Mouse (Mus musculus): ENCODE results near the gene Plac8. TPM values are rescaled to one million over a fixed set of nuclear protein-coding genes. Genes with fewer than 3 reads are reported as not detected.

The Plac8 gene
- under 1 TPM in 1 of 2 experiments, not detected in 1; 0.90 TPM for total RNA-seq (2021)
- long read RNA-seq, experiment 1: 0 reads
- long read RNA-seq, experiment 2: 0 reads

GRCm38 (mm10) chr5:100572069-100572468 lies at the start of gene Plac8:
Plac8 (minus strand) TSS chr5:100572245.
- intact Hi-C loops (cut with DNase I; ENCODE audit: low total_unique reads): no loop called here

DNA sequence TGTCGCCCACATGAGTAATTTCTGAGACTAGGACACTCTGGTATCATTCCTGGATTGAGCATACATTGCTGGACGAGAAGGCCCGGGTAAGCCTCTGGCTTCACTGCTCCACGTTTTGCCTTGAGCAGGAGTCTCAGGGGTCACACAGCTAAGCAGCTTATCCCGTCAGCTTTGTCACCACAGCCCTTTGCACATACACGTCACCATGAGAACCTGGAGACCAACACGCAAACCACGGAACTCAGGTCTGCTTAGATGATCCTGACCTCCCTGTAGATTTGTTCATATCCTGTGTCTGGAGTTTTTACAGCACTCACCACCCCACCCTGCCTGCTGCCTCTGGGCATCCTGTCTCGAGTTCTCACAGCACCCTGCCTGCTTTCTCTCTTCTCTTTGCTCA lies 48.9 kb upstream of the Plac8 start:
- DNase-seq: no peak
- intact Hi-C loops (cut with DNase I; ENCODE audit: low total_unique reads): no loop called here

More at GRCm38 (mm10) chr5:100572069-100572468, at the start of gene Plac8:
- DNase-seq: no peak

GRCm38 (mm10) chr5:100619586-100620275 lies 47.7 kb upstream of the Plac8 start:
- no peak for DNase-seq
- intact Hi-C loops (cut with DNase I; ENCODE audit: low total_unique reads): no loop called here

DNA sequence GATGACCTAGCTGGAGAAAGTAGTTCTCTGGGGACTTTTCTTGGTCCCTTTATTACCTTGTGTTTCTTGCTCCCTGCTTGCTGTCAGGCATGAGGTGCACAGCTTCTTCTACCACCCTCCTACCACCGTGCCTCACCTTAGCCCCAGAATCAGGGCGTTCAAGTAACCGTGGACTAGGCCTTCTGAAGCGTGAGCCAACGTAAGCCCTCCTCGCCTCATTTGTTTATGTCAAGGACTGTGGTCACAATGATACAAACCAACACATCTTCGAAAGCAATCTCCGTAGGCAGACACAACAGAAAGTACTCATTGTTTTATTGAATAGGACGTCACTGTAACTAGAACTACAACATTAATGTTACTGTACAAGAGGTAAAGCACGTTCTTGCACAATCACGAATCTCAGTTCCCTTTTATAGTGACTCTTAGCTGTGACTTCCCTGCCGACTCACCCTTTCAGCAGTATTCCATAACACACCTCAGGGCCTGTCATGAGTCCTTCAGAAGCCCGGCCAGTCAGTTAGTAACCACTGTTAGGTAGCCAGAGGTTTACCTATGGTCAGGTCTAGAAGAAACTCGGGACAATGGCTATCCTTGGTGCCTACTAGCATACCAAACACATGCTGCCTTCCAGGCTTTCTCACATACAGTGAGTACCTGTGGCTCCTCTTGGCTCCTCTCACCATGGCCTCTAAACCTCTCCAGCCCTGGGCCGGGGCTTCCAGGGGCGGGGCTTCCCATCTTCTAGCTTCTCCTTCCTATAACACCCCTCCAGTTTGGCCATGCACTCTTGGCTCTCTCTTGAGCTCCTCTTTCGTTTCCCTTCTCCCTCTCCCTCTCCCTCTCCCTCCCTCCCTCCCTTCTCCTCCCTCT lies 42.1 kb upstream of the Plac8 start:
- DNase-seq: no peak

DNA sequence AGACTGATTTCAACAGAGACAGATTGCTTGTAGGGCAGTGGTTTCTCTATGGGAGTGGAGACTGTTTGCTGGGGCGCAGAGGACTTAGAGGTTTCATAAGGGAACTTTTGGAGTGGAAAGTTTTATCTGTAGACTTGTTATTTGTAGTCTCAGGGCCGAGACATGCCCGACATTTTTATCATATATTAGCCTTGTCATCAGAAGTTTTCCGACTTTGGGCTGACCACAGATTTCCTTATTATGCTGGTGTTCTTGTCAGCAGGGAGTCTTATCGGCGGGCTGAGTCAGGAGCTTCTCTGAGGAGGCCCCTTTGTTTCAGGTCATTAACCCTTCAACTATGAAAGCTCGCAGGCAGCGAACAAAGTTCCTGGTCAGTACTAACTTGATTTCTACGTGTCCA lies 35.8 kb upstream of the Plac8 start:
- no peak for DNase-seq
- intact Hi-C loops (cut with DNase I; ENCODE audit: low total_unique reads): no loop called here

More for the DNA sequence above, 42.1 kb upstream of the Plac8 start:
- intact Hi-C loops (cut with DNase I; ENCODE audit: low total_unique reads): no loop called here

DNA sequence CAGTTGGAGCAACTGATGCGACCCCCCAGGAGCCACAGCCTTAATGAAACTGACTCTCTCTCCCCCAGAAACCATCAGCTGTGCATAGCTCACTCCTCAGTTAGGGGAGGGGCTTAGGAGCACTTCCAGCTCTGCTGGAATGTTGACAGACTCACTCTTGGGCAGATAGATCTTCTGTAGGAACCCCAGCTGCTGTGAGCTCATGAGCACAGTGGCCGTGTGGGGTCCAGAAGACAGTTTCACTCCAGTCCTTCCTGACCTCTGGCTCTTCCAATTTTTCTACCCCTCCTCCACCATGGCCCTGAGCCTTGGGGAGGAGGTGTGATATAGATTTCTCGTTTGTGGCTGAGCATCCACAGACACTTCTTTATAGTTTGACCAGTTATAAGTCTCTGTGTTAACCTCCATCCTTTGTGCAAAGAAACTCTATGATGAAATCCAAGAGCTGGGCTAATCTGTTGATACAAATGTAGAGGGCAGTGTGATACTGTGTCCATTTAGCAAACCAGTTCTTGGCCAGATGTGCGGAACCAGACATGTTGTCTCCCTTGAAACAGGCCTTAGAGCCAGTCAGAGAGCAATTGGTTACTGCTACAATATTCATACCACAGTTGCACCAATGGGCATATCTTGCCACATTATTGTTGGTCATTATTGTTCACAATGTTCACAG lies 35.2 kb upstream of the Plac8 start:
- peak; percentile 33 for DNase-seq

DNA sequence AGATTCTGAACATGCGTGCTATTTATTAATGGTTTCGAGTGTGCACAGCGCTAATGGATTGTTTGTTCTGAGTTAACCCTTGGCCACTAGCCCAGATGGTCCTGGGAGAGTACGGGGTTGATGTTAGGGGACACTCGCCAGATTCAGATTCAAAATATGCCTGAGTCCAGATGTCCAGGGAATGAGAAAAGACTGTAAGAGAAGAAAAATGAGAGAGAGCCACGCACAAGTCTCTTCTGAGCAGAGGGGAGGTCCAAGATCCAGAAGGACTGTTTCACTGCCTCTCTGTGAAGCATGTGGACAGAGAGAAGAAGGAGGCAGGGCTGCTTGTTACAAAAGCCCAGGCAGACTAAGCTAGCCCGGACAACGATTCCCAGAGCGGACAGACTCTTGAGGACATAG lies 33.8 kb upstream of the Plac8 start:
- DNase-seq: peak; percentile 81
- intact Hi-C loops (cut with DNase I; ENCODE audit: low total_unique reads): no loop called here

More for the DNA sequence above, 35.2 kb upstream of the Plac8 start:
- intact Hi-C loops (cut with DNase I; ENCODE audit: low total_unique reads): no loop called here

GRCm38 (mm10) chr5:100604061-100604460 lies 32.0 kb upstream of the Plac8 start:
- DNase-seq: no peak
- intact Hi-C loops (cut with DNase I; ENCODE audit: low total_unique reads): no loop called here

GRCm38 (mm10) chr5:100601864-100602263 lies 29.8 kb upstream of the Plac8 start:
- intact Hi-C loops (cut with DNase I; ENCODE audit: low total_unique reads): no loop called here
- DNase-seq: no peak

DNA sequence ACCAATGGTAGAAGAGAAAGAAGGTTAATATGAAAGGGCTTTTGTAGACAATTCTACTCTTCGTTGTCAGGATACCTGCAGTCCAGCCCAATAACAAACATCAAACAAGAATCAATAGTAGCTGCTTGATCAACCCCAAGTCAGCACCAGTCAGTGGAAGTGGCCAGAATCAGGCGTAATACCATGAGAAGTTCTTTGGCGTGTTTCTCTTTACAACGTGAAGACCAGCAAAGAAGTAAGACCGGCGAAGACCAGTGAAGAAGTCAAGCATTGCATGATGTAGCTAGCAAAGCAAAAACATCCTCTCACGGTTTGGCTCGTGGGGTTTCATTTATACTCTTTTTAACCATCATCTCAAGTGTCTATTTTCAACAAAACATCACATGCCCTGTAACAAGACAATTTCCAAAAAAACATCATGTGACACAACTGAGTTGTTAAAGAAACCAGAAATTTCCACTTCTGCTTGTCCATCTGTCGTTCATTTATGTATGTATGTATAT lies 27.0 kb upstream of the Plac8 start:
- no peak for DNase-seq
- intact Hi-C loops (cut with DNase I; ENCODE audit: low total_unique reads): no loop called here

- no peak for DNase-seq
- intact Hi-C loops (cut with DNase I; ENCODE audit: low total_unique reads): no loop called here
Observed at GRCm38 (mm10) chr5:100597886-100598485, 25.9 kb upstream of the Plac8 start.

- intact Hi-C loops (cut with DNase I; ENCODE audit: low total_unique reads): no loop called here
Observed at GRCm38 (mm10) chr5:100595999-100596398, 24.0 kb upstream of the Plac8 start.

DNA sequence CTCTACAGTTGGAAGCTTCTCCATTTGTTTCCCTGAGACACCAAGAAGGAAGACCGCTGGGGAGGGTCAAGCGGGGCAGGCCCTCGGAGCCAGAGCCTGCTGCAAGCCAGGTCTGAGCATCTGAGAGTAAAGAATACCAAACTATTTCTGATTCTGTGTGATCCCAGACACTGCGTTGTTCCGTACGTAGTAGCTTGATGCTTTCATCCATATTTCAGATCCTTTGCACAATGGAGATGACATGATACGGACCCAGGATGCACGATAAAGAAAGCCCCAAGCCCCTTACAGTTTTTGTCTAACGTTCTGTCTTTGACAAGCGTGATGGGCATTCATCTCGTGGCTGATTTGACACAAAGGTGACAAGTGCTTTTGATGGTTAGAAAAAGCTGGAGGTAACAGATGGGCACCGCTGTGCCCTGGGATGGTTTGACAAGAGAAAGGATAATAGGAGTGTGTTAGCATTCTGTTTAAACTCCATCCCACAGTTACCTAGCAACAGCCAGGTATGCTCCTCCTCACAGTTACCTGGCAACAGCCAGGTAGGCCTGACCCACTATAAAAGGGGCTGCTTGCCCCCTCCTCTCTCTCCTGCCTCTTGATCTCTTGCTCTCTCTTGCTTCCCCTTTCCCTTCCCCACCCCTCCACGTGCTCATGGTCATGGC lies 22.9 kb upstream of the Plac8 start:
- no peak for DNase-seq
- intact Hi-C loops (cut with DNase I; ENCODE audit: low total_unique reads): no loop called here

More at GRCm38 (mm10) chr5:100595999-100596398, 24.0 kb upstream of the Plac8 start:
- no peak for DNase-seq

- DNase-seq: no peak
- intact Hi-C loops (cut with DNase I; ENCODE audit: low total_unique reads): no loop called here
Observed at GRCm38 (mm10) chr5:100590505-100590904, 18.5 kb upstream of the Plac8 start.

DNA sequence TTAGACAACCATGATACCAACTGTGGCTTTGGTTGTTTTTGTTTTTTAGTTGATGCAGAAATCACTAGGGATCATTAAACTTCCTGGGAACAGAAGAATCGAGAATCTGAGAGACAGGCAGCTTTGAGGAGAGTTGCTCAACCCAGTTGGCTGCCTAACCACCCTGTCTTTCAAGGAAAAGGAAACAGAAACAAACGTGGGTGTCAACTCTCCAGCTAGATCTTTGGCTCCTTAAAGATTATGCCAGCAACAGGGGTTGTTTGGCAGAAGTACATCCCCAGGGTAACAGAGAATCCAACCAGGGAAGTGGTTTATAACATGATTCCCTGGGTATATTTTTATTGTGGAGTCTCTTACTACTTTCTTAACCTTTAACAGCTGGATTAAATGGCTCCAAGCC lies 15.6 kb upstream of the Plac8 start:
- intact Hi-C loops (cut with DNase I; ENCODE audit: low total_unique reads): no loop called here
- no peak for DNase-seq

DNA sequence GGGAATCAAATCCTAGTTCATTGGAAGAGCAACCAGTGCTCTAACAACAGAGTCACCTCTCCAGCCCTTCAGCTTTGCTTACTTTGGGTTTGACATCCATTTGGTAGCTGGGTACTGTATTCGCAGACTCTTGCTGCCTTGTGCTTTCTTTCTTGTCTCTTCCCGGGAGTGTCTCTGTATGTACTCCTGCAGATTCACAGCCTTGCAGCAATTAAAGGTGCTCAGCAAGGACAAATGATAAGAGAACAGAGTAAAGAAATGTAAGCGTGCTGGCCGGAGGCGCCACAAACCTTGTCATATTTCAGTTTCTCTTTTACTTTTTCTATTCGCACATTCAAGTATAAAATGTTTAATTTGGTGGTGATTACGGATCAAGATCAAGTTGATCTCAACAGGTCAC lies 15.1 kb upstream of the Plac8 start:
- intact Hi-C loops (cut with DNase I; ENCODE audit: low total_unique reads): no loop called here
- DNase-seq: no peak

DNA sequence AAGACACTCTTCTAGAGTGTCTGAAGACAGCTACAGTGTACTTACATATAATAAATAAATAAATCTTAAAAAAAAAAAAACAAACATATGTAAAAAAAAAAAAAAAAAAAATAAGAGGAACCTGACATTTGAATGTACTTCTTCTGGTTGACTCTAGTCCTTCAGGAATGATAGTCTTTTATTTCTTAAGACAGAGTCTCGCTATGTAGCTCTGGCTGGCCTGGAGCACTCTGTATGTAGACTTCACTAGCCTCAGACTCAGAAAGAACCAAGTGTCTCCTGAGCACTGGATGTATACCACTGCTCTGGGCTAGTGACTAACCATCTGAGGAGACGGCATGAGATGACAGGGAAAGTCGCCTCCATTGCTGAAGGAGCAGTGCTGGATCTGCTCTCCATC lies 13.6 kb upstream of the Plac8 start:
- intact Hi-C loops (cut with DNase I; ENCODE audit: low total_unique reads): no loop called here
- no peak for DNase-seq

GRCm38 (mm10) chr5:100585206-100585644 lies 13.2 kb upstream of the Plac8 start:
- no peak for DNase-seq
- intact Hi-C loops (cut with DNase I; ENCODE audit: low total_unique reads): no loop called here

- intact Hi-C loops (cut with DNase I; ENCODE audit: low total_unique reads): no loop called here
- DNase-seq: no peak
Observed at GRCm38 (mm10) chr5:100583066-100583465, 11.0 kb upstream of the Plac8 start.

All from gastrocnemius, postnatal 14 days (tissue).